Mouse (Mus musculus): ENCODE data around the gene Thrb.

DNA sequence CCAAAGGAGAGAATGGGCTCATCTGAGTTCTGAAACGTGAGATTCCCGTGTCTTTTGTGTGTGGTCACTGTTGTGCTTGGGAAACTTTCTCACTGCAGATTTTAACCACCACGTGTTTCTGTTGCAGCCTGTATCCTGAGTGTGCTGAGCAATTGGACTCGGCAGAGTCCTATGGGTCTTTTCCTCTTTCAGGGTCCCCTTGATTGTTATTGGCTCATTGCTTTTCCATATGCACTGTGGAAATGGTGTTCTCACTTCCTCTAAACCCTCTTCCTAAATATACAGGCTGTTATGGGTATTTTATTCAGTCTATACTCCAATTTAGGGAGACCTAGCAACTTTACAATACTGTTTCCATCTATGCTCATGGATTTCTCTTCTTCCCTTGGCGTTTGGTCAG, 152.4 kb downstream of the Thrb start:
- TF ChIP-seq GATA1 (IDR thresholded peaks at IDR 0.05; ENCODE audit: borderline replicate concordance, low read length), result no peak
- no peak for TF ChIP-seq FLI1 (IDR thresholded peaks at IDR 0.05; ENCODE audit: low read length)
